Mouse (Mus musculus) B cell, adult 2 months (primary cell): Measurements from ENCODE around the gene Ptdss2.

Source experiments
- DNase-seq, 2 experiments: peaks; one replicate each; pipeline ENCODE4 v3.0.0; 2022

Gene Ptdss2

DNA sequence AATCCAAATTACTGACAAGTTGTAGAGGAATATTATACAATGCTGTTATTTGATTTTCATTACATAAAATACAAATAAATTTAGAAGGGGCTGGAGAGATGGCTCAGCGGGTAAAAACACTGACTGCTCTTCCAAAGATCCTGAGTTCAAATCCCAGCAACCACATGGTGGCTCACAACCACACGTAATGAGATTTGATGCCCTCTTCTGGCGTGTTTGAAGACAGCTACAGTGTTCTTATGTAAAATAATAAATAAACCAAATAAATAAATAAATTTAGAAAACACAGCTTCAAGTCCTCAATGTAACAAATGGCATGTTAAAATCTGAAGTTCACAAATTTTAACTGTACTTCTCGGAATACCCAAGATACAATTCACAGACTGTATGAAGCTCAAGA, 52.9 kb downstream of the Ptdss2 start:
- no peak for DNase-seq

DNA sequence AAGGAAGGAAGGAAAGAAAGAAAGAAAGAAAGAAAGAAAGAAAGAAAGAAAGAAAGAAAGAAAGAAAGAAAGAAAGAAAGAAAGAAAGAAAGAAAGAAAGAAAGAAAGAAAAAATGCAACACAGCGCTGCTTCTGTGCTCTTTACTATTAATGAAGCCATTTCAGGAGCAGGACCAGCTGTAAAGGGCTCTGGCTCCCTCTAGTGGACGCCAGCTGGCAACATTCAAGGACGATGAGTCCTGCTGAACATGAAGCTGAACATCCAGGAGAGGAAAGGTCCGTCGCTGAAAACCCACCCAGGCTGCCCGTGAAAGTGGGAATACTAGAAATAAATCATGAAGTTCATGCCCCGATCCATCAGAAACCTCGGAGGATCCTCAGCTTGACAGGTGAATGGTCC, 54.0 kb downstream of the Ptdss2 start:
- peak; percentile 88 to 90 for DNase-seq

DNA sequence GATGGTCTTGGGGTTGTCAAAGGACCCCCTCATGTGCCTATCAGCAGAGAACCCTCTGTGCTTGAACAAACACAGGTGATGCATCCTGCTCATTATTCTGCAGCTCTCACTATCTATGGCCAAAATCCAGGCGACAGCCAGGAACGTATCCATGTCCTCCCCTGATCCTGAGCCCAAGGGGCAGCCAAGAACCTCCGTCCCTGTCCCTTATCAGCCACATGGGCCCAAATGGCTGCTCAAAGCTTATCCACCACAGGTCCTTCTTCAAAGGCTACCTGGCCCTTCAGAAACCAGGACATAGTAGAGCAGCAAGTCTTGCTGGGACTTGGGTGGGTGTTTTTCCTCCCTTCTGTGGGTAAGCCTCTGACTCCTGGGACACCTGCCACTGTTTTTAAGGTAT, 66.0 kb downstream of the Ptdss2 start:
- DNase-seq, result no peak

DNA sequence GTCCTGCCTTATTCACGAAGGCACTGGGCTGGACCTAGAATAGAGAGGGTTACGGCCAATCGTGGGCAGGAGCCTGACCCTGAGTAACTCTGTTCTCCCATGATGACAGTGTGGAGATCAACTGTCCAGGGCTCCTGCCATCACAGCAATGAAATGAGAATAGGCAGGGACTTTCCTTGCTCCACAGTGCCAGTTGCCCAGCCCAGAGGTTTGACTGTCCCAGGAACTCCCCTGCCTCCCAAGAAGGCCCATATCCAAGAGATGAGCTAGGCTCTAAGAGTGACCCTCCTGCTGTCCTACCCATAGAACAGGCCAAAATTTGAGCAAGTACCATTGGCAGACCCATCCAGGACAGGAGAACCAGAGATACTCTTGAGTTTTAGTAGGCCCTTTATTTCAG, 66.6 kb downstream of the Ptdss2 start:
- no peak for DNase-seq

DNA sequence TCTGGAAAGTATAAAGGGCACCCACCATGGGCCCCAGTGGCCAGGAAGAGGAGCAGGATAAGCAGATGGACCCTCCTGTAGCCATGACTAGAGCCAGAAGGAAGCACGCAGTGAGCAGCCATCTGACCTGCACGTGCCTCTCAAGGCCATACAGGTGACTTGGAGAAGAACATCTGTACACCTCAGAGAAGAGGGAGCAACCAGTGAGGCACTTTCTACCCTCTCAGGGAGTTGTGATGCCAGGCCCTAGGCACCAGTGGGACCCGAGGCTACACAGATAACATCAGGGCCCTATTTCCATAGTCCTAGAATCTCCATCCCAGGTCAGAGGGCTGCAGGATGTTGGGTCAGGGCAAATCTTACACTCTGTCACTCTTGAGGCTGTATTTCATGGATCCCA, 68.0 kb downstream of the Ptdss2 start:
- DNase-seq, result no peak

DNA sequence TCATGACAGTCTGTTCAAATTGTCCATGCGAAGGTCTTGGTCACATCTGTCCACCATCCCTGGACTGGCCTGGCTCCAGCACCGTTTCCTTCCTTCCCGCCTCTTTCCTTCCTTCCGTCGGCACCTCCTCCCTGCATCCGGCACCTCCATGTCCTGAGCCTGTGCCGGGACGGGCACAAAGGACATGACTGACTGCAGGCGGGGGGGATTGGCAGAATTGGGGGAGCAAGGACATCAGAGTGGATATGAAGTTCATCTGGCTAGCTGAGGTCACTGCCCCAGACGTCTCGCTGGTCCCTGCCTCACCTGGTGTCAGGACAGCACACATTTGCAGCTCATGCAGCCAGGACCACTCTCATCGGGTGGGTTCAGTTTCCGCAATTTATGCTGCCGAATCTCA, 68.9 kb downstream of the Ptdss2 start:
- DNase-seq, result no peak

DNA sequence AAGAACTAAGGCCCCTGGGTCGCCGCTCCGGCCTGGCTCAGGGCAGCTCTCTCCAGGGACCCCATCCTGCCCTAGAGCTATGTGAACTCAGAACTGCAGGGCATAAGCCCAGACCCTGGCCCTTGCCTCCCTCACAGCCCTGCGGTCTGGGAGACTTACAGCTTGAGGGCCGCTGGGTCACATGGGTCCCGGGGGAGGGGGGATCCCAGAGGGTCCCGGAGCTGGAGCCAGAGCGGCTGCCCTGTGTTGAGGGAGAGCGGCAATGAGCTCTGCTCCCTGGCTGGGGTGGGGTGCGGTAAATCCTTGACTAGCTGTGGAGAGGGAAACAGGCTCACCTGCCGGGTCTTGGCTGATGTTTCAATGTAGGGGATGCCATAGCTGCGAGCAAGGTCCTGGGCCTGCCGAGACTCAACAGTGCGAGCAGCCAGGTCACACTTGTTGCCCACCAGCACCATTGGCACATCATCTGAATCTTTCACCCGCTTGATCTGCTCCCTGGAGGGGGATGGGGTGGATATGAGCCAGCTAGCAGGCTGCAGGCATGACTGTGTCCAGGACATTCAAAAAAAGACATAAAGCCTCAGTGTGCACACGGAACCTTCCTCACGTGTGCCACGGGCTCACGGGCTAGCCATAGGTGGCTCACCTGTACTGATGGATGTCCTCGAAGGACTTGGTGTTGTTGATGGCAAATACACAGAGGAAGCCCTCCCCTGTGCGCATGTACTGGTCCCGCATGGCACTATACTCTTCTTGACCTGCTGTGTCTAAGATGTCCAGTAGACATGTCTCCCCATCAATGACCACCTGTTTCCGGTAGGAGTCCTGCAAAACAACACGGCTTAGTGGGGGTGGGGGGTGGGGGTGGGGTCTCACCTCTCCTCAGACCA, 69.9 kb downstream of the Ptdss2 start:
- no peak for DNase-seq

DNA sequence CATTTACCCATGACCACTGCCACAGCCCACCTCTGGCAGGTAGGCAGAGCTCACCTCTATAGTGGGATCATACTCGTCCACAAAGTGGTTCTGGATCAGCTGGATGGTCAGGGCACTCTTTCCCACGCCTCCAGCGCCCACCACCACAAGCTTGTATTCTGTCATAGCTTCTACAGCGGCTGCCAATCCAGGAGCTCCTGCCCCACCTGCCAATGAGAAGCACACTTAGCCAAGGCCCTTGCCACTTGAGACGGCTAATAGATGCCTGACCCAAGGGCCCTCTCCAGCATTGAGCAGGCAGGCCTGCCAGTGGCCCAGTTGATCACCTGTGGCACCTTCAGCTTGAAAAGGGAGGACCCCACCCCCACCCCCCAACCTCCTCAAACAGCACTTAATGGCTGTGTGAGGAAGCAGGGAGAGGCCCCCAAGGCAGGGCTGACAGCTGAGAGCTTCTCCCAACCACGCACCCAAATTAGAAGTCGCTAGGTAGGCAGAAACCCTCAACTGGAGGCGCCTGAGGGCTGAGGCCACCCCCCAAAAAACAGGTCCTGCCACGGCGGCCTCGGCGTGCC, 70.7 kb downstream of the Ptdss2 start:
- DNase-seq, result no peak

DNA sequence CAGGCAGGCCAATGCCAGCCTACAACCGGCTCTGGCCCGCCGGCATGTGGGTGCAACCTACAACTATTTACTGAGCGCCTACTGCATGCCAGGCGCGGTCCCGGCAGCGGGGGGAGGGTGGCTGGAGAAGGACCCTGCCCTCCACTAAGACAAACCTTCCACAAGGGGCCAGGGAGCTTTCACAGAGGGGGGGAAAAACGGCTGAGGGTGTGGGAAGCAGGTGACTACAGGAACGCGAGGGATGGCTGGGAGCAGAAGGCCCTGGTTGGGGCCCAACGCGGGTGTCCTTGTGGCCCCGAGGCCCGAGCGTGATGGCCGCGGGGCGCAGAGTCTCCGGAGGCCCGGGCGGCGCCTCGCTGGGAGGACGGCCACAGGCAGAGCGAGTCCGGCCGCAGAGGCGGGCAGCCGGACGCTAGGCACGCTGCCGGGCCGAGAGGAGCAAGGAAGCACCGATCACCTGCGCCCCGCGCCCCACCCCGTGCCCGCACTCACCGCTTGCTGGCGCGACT, 71.2 kb downstream of the Ptdss2 start:
- DNase-seq, result peak in 1 of 2 experiments; percentile 23

DNA sequence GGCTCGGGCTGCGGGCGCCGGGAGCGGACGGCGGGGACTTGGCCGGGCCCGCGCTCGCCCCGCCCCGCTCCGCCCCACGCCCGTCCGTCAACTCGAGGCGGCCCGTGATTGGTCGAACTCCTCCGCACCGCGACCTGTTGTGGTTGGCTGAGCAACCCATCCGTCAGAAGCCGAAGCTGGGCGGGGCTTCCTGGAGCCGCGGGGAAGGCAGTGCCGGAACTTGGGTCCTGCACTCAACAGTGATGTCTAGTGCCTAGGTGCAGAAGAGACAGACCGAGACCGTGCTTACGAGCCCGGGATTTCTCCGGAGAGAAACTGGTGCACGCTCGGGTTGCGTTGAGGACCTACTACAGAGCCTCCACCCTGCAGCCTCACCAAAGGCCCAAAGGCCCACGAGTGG, 71.8 kb downstream of the Ptdss2 start, which contains the start of the genes Hras and Lrrc56:
TSS of gene Hras (minus strand) at position 58 of the 400 bp plus-strand sequence.
TSS of gene Lrrc56 (plus strand) at position 210 of the 400 bp plus-strand sequence.
- DNase-seq, result peak; percentile 96 to 97

DNA sequence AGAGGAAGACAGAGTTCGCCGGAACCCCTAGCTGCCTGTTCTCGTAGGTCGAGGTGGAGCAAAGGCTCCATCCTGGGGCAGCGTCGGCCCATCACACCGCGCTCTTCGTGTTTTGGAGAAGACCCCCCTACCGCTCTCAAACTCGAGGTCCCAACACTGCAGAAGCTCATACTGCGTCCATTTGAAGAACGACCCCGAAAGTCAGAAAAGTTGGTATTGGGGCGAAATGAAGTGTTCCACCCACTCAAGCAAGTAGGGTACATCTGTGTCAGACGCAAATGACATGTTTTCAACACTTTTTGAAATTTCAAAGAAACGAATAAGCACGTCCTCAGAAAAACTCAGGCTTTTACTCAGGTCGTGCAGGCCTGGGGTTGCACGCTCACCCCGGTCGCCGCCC, 72.2 kb downstream of the Ptdss2 start:
- no peak for DNase-seq

DNA sequence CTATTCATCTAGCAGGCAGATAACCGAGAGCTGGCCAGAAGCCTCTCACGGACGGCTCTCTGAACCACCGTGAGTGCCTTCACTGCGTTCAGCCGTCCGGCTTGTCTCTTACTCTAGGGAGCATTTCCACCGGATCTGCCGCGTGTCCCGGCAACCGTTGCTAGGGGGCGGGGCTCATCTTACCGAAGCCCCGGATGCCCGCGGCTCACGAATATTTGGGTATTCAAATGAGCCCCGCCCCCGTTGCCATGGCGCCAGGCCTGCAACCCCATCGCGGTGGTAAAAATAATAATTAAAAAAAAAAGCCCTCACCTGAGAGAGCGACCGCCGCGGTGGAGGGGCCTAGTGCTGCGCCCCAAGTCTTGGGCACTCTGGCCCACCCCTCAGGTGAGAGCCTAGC, 72.6 kb downstream of the Ptdss2 start:
- peak; percentile 100 for DNase-seq

DNA sequence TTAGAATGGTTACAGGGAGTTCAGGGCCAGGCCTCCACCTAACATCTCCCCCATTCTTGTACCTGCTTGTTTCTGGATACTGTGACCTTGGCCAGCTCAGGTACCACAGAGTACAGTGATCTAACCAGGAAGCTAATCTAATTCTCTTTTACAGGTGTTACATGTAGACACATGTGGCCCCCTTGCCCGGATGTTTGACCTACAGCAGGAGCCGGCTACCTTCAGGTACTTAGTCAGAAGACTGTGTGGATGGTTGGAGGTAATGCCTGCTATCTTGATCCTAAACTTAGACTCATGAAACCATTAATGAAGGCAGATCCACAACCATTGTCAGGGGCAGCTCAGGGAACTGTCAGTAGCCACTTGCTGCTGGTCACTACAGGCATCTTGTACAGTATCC, 73.6 kb downstream of the Ptdss2 start:
- DNase-seq, result no peak

DNA sequence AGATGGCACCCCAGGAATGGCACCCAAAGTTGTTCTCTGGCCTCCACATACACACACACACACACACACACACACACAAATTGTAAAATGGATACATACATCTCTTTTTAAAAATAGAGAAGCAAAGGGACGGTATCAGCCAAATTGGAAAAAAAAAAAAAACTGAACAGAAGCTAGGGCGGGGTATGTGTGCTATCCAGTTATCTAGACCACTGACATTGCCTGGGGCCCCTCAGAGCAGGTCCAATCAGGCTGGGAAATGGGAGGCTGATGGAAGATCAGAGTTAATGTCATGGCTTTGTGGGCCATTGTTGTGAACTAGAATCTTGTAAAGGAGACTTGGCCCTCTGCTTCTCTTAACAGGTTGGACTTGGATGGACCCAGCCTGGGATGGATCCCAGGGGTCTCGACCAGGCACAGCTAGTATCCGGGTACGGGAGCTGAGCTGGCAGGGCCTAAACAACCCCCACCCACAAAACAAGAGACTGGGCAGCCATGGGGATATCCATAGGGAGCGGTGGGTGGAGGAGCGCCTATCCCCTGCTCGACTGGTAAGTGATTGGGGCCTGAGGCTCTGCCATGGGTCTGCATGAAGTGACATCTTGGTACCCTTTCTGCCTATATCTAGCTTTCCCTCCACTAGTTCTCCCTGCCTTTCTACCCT, 74.6 kb downstream of the Ptdss2 start:
- no peak for DNase-seq

DNA sequence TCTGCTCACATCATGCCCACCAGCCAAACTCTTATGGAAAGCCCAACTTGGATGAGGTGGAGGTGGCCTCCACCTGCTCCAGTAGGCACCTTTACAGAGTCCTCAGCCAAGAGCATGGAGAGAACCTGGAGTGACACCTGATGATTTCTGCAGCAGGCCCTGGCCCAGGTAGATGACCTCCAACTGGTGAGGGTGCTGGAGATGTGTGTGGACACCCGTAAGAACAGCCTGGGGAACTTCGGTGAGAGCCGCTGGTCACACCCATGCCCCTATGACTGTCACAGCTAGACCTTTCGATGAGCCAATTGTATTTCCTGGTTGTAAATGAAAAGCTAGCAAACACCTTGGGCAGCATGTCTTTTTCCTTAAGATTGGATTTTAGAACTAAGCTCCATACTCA, 75.9 kb downstream of the Ptdss2 start:
- DNase-seq, result no peak

DNA sequence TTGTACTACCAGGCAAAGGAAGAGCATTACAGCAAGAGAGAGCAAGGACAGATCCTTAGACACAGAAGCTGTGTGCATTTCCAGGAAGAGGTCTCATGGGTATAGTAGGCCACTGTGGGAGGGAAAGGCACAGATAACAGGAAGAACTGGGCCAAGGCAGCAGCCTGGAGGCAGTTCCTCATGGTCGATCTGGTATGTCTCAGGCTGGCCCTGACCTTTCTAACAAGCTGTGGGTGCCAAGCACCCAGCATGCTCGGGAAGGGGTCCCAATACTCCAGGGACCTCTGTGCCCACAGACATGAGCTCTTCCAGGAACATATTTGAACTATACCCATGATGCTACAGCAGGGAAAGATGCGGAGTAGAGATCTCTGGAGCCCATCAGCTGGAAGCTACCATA, 82.4 kb downstream of the Ptdss2 start:
- no peak for DNase-seq

DNA sequence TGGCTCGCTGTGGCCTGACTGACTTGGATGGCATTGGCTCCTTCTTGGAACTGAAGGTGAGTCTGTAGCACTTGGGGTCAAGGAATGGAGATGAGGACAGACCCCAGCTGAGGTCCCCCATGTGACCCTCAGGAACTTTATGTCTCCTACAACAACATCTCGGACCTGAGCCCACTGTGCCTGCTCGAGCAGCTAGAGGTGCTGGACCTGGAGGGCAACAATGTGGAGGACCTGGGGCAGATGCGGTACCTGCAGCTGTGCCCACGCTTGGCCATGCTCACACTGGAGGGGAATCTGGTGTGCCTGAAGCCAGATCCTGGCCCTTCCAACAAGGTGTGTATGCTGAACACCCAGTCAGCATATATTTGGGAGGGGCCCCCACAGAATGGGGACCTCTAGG, 83.3 kb downstream of the Ptdss2 start:
- no peak for DNase-seq

DNA sequence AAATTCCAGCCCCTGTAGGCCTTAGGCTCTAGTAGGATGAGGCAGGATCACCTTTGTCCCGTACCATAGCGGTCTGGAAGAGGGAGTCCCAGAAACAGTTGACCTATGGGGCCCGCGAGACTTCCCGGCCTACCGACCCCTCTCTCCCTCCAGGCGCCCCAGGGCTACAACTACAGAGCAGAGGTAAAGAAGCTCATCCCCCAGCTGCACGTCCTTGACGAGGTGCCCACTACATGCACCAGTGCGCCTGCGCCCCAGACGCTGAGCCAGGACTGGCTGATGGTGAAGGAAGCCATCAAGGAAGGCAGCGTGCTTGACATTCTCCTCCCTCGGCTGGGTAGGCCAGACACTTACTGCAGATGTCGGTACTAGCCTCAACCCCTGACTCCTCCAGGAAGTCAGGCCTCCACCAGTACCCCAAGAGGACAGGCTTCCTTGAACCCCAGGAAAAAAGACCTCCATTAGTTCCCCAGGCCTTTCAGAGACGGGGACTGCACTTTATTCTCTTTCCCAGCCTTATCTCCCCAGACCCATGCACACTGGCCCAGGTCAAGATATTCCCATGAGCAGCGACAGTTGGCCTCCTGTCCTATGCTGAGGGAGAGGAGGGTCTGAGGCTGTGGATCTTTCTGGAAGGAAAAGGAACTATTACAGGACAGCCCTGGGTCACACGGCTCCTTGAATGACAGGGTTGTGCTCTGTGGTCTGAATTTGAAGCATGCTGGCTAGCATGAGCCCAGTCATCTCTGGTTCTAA, 84.2 kb downstream of the Ptdss2 start:
- no peak for DNase-seq
